Mouse (Mus musculus): ENCODE results near the gene Myom1. TPM values are rescaled to one million over a fixed set of nuclear protein-coding genes. Genes with fewer than 3 reads are reported as not detected.

Myom1 gene
- polyA plus RNA-seq, 1 experiment from 2014 or later = 1.5 TPM

- Histone ChIP-seq H3K4me2 (replicated peaks) (no peak overlapping the region), H3K9me3 (ENCODE audit: control insufficient read depth, low read length) (no peaks in the 10 kb centered on the region), H3K27ac (no peak overlapping the region), H3K36me3 (replicated peaks; ENCODE audit: control insufficient read depth, insufficient read depth) (no peaks in the 10 kb centered on the region), H3K9ac (no peak overlapping the region), H3K4me3 (replicated peaks; ENCODE audit: low read length) (no peak overlapping the region), H3K27me3 (ENCODE audit: control insufficient read depth, insufficient read depth, low read length) (no peaks in the 10 kb centered on the region), H3K4me1 (replicated peaks; ENCODE audit: control insufficient read depth, insufficient read depth, low read length) (peaks cover 8% of the 10 kb centered on the region; the same call in 1 of the 2 replicates)
- ATAC-seq (ENCODE audit: low FRiP score) (no peak), DNase-seq (ENCODE audit: low spot score) (no peak)
- 83% methylated on average over 5 of the region's 5 CpGs for WGBS
Observed at GRCm38 (mm10) chr17:71038812-71039211, 36.4 kb downstream of the Myom1 start.

GRCm38 (mm10) chr17:71039851-71040581 is 37.6 kb downstream of the Myom1 start:
- Histone ChIP-seq H3K36me3 (replicated peaks; ENCODE audit: control insufficient read depth, insufficient read depth) (no peaks in the 10 kb centered on the region), H3K9ac (no peak overlapping the region), H3K4me1 (replicated peaks; ENCODE audit: control insufficient read depth, insufficient read depth, low read length) (peaks cover 8% of the 10 kb centered on the region; the same call in 1 of the 2 replicates), H3K9me3 (ENCODE audit: control insufficient read depth, low read length) (no peaks in the 10 kb centered on the region), H3K27me3 (ENCODE audit: control insufficient read depth, insufficient read depth, low read length) (no peaks in the 10 kb centered on the region), H3K27ac (no peak overlapping the region), H3K4me2 (replicated peaks) (no peak overlapping the region), H3K4me3 (replicated peaks; ENCODE audit: low read length) (no peak overlapping the region)
- WGBS = 24% methylated on average over 12 of the region's 12 CpGs
- DNase-seq (ENCODE audit: low spot score) = peak; percentile 33
- ATAC-seq (ENCODE audit: low FRiP score) = no peak; the same call in 1 of the 2 replicates

GRCm38 (mm10) chr17:71040582-71040880 is 38.1 kb downstream of the Myom1 start:
- Histone ChIP-seq H3K36me3 (replicated peaks; ENCODE audit: control insufficient read depth, insufficient read depth) (no peaks in the 10 kb centered on the region), H3K9ac (no peak overlapping the region), H3K9me3 (ENCODE audit: control insufficient read depth, low read length) (no peaks in the 10 kb centered on the region), H3K4me3 (replicated peaks; ENCODE audit: low read length) (no peak overlapping the region), H3K27me3 (ENCODE audit: control insufficient read depth, insufficient read depth, low read length) (no peaks in the 10 kb centered on the region), H3K4me2 (replicated peaks) (no peak overlapping the region), H3K4me1 (replicated peaks; ENCODE audit: control insufficient read depth, insufficient read depth, low read length) (peaks cover 8% of the 10 kb centered on the region; the same call in 1 of the 2 replicates), H3K27ac (no peak overlapping the region)
- no peak for ATAC-seq (ENCODE audit: low FRiP score)
- DNase-seq (ENCODE audit: low spot score) = no peak
- 81% methylated on average over 5 of the region's 5 CpGs for WGBS

- no peaks in the 10 kb centered on the region for H3K36me3 ChIP-seq (replicated peaks; ENCODE audit: control insufficient read depth, insufficient read depth)
- H3K4me2 ChIP-seq (replicated peaks) = no peak overlapping the region
- H3K4me3 ChIP-seq (replicated peaks; ENCODE audit: low read length) = no peak overlapping the region
- WGBS = 100% methylated on average over 1 of the region's 1 CpGs
- ATAC-seq (ENCODE audit: low FRiP score) (no peak), DNase-seq (ENCODE audit: low spot score) (no peak)
- H3K9ac ChIP-seq = no peak overlapping the region
- H3K9me3 ChIP-seq (ENCODE audit: control insufficient read depth, low read length) = no peaks in the 10 kb centered on the region
- H3K27me3 ChIP-seq (ENCODE audit: control insufficient read depth, insufficient read depth, low read length) = no peaks in the 10 kb centered on the region
- H3K27ac ChIP-seq = no peak overlapping the region
- peaks cover 8% of the 10 kb centered on the region; the same call in 1 of the 2 replicates for H3K4me1 ChIP-seq (replicated peaks; ENCODE audit: control insufficient read depth, insufficient read depth, low read length)
Observed at GRCm38 (mm10) chr17:71042645-71043044, 40.2 kb downstream of the Myom1 start.

- 81% methylated on average over 9 of the region's 9 CpGs for WGBS
Observed at GRCm38 (mm10) chr17:71045591-71045990, 43.2 kb downstream of the Myom1 start.

GRCm38 (mm10) chr17:71046856-71047255 is 44.4 kb downstream of the Myom1 start:
- Histone ChIP-seq H3K4me1 (replicated peaks; ENCODE audit: control insufficient read depth, insufficient read depth, low read length) (no peaks in the 10 kb centered on the region), H3K4me3 (replicated peaks; ENCODE audit: low read length) (no peak overlapping the region), H3K27ac (no peak overlapping the region), H3K27me3 (ENCODE audit: control insufficient read depth, insufficient read depth, low read length) (no peaks in the 10 kb centered on the region), H3K9ac (no peak overlapping the region), H3K4me2 (replicated peaks) (no peak overlapping the region), H3K9me3 (ENCODE audit: control insufficient read depth, low read length) (no peaks in the 10 kb centered on the region), H3K36me3 (replicated peaks; ENCODE audit: control insufficient read depth, insufficient read depth) (no peaks in the 10 kb centered on the region)
- ATAC-seq (ENCODE audit: low FRiP score) (no peak), DNase-seq (ENCODE audit: low spot score) (no peak)
- WGBS = 82% methylated on average over 4 of the region's 4 CpGs

More at GRCm38 (mm10) chr17:71045591-71045990, 43.2 kb downstream of the Myom1 start:
- Histone ChIP-seq H3K4me2 (replicated peaks) (no peak overlapping the region), H3K9me3 (ENCODE audit: control insufficient read depth, low read length) (no peaks in the 10 kb centered on the region), H3K36me3 (replicated peaks; ENCODE audit: control insufficient read depth, insufficient read depth) (no peaks in the 10 kb centered on the region), H3K4me1 (replicated peaks; ENCODE audit: control insufficient read depth, insufficient read depth, low read length) (no peaks in the 10 kb centered on the region), H3K9ac (no peak overlapping the region), H3K27ac (no peak overlapping the region), H3K27me3 (ENCODE audit: control insufficient read depth, insufficient read depth, low read length) (no peaks in the 10 kb centered on the region), H3K4me3 (replicated peaks; ENCODE audit: low read length) (no peak overlapping the region)
- DNase-seq (ENCODE audit: low spot score) = no peak
- no peak for ATAC-seq (ENCODE audit: low FRiP score)

GRCm38 (mm10) chr17:71049292-71049691 is 46.9 kb downstream of the Myom1 start:
- Histone ChIP-seq H3K36me3 (replicated peaks; ENCODE audit: control insufficient read depth, insufficient read depth) (no peaks in the 10 kb centered on the region), H3K27ac (no peak overlapping the region), H3K27me3 (ENCODE audit: control insufficient read depth, insufficient read depth, low read length) (no peaks in the 10 kb centered on the region), H3K9ac (no peak overlapping the region), H3K4me2 (replicated peaks) (no peak overlapping the region), H3K4me3 (replicated peaks; ENCODE audit: low read length) (no peak overlapping the region), H3K9me3 (ENCODE audit: control insufficient read depth, low read length) (no peaks in the 10 kb centered on the region), H3K4me1 (replicated peaks; ENCODE audit: control insufficient read depth, insufficient read depth, low read length) (no peaks in the 10 kb centered on the region)
- DNase-seq (ENCODE audit: low spot score) (no peak), ATAC-seq (ENCODE audit: low FRiP score) (no peak)
- 94% methylated on average over 8 of the region's 8 CpGs for WGBS

GRCm38 (mm10) chr17:71053134-71053708 is 50.8 kb downstream of the Myom1 start:
- Histone ChIP-seq H3K4me3 (replicated peaks; ENCODE audit: low read length) (no peak overlapping the region), H3K4me2 (replicated peaks) (no peak overlapping the region), H3K36me3 (replicated peaks; ENCODE audit: control insufficient read depth, insufficient read depth) (no peaks in the 10 kb centered on the region), H3K4me1 (replicated peaks; ENCODE audit: control insufficient read depth, insufficient read depth, low read length) (no peaks in the 10 kb centered on the region), H3K27ac (no peak overlapping the region), H3K9ac (no peak overlapping the region), H3K9me3 (ENCODE audit: control insufficient read depth, low read length) (no peaks in the 10 kb centered on the region), H3K27me3 (ENCODE audit: control insufficient read depth, insufficient read depth, low read length) (no peaks in the 10 kb centered on the region)
- DNase-seq (ENCODE audit: low spot score) (no peak), ATAC-seq (ENCODE audit: low FRiP score) (no peak)
- WGBS = 90% methylated on average over 6 of the region's 6 CpGs

GRCm38 (mm10) chr17:71055203-71055894 is 52.9 kb downstream of the Myom1 start:
- no peak overlapping the region for H3K4me2 ChIP-seq (replicated peaks)
- no peak for DNase-seq (ENCODE audit: low spot score)
- no peak overlapping the region for H3K4me3 ChIP-seq (replicated peaks; ENCODE audit: low read length)
- H3K27ac ChIP-seq = no peak overlapping the region
- H3K27me3 ChIP-seq (ENCODE audit: control insufficient read depth, insufficient read depth, low read length) = no peaks in the 10 kb centered on the region
- 86% methylated on average over 8 of the region's 8 CpGs for WGBS
- no peak overlapping the region for H3K9ac ChIP-seq
- no peak for ATAC-seq (ENCODE audit: low FRiP score)
- H3K9me3 ChIP-seq (ENCODE audit: control insufficient read depth, low read length) = no peaks in the 10 kb centered on the region
- no peaks in the 10 kb centered on the region for H3K4me1 ChIP-seq (replicated peaks; ENCODE audit: control insufficient read depth, insufficient read depth, low read length)
- no peaks in the 10 kb centered on the region for H3K36me3 ChIP-seq (replicated peaks; ENCODE audit: control insufficient read depth, insufficient read depth)

Data from hindbrain, embryonic 14.5 days (tissue).